15 mouse cellular contexts compared by ENCODE assay signal in genomic region chr2:18956945-18957344, GRCm38 (mm10). TPM values are rescaled to one million over a fixed set of nuclear protein-coding genes. Genes with fewer than 3 reads are reported as not detected.
DNase-seq lines count a peak whose midpoint lies in the region; ATAC-seq and TF ChIP-seq lines count a peak whose summit lies in the region.
"Had no signal": no experiment of that assay in that cellular context is flagged by ENCODE, and none has a peak within 500 bp of the region (broad histone marks: within the 10 kb centered on the region; RNA-seq: fewer than 3 reads in every experiment).

No protein-coding gene starts in this region.

- H3K27me3 ChIP-seq in heart, embryonic 14.5 days (ENCODE audit: control insufficient read depth, insufficient read depth, low read length) = no peaks in the 10 kb centered on the region
- H3K27me3 ChIP-seq in midbrain, embryonic 10.5 days (ENCODE audit: low read depth, poor library complexity, severe bottlenecking) = no peaks in the 10 kb centered on the region
- no peaks in the 10 kb centered on the region for H3K27me3 ChIP-seq in midbrain, postnatal 0 days (ENCODE audit: insufficient read depth, low read length)
- no peaks in the 10 kb centered on the region for H3K27me3 ChIP-seq in liver, embryonic 12.5 days (replicated peaks)
- H3K27me3 ChIP-seq: embryonic facial prominence, embryonic 15.5 days had no signal

- peak overlapping the region; percentile 54 to 56; a peak in 3 of 4 replicates for H3K27ac ChIP-seq in heart, embryonic 14.5 days (replicated peaks in 1 of 2; ENCODE audit: control insufficient read depth in 1 of 2, insufficient read depth in 1 of 2, low read depth in 2 of 2, low read length in 2 of 2)
- H3K27ac ChIP-seq in midbrain, embryonic 10.5 days (replicated peaks) = 0 out of 2 replicates have a peak overlapping the region, but pooled peaks have one; percentile 13
- H3K27ac ChIP-seq in midbrain, postnatal 0 days (ENCODE audit: low read depth, low read length) = no peak overlapping the region
- peak overlapping the region; percentile 59; the same call in 1 of the 2 replicates for H3K27ac ChIP-seq in liver, embryonic 12.5 days
- H3K27ac ChIP-seq: embryonic facial prominence, embryonic 15.5 days had no signal

- no peaks in the 10 kb centered on the region for H3K36me3 ChIP-seq in heart, embryonic 14.5 days (ENCODE audit: control insufficient read depth, insufficient read depth, low read length)
- no peaks in the 10 kb centered on the region for H3K36me3 ChIP-seq in midbrain, embryonic 10.5 days
- no peaks in the 10 kb centered on the region for H3K36me3 ChIP-seq in midbrain, postnatal 0 days (ENCODE audit: insufficient read depth, low read length)
- no peaks in the 10 kb centered on the region for H3K36me3 ChIP-seq in liver, embryonic 12.5 days
- H3K36me3 ChIP-seq: embryonic facial prominence, embryonic 15.5 days had no signal

- no peaks in the 10 kb centered on the region for H3K9me3 ChIP-seq in heart, embryonic 14.5 days (ENCODE audit: control insufficient read depth, low read length)
- no peaks in the 10 kb centered on the region for H3K9me3 ChIP-seq in midbrain, embryonic 10.5 days (replicated peaks)
- no peaks in the 10 kb centered on the region for H3K9me3 ChIP-seq in midbrain, postnatal 0 days (ENCODE audit: low read length)
- no peaks in the 10 kb centered on the region for H3K9me3 ChIP-seq in liver, embryonic 12.5 days (replicated peaks)
- H3K9me3 ChIP-seq: embryonic facial prominence, embryonic 15.5 days had no signal

- no peak for DNase-seq in heart, postnatal 10 days
- no peak for DNase-seq in midbrain, embryonic 10.5 days (ENCODE audit: low spot score)
- no peak for DNase-seq in midbrain, postnatal 0 days (ENCODE audit: low spot score)
- DNase-seq in gastrocnemius, postnatal 36 days = no peak
- no peak for DNase-seq in embryo, embryonic 10.5 days (ENCODE audit: low spot score)
- DNase-seq: adrenal gland, postnatal 36 days; cerebellum, postnatal 10 days; embryo, embryonic 11 days; kidney, adult 9 months; right cerebral cortex, postnatal 25 days had no signal

- ATAC-seq in heart, embryonic 14.5 days (ENCODE audit: insufficient number of reproducible peaks, insufficient read depth, low FRiP score, low read depth) = 0 out of 2 replicates have a peak, but pooled peaks have one; percentile 15
- no peak for ATAC-seq in midbrain, postnatal 0 days (ENCODE audit: low FRiP score)
- ATAC-seq in liver, embryonic 12.5 days = peak; percentile 13

- peaks cover 19 to 38% of the 10 kb centered on the region in 2 experiments for H3K4me1 ChIP-seq in heart, embryonic 14.5 days (ENCODE audit: control insufficient read depth in 2 of 2, insufficient read depth in 2 of 2, low read length in 2 of 2)
- peaks cover 31% of the 10 kb centered on the region for H3K4me1 ChIP-seq in midbrain, embryonic 10.5 days
- no peaks in the 10 kb centered on the region for H3K4me1 ChIP-seq in midbrain, postnatal 0 days (ENCODE audit: insufficient read depth, low read length)
- H3K4me1 ChIP-seq in liver, embryonic 12.5 days = peaks cover 99% of the 10 kb centered on the region

- 6% methylated on average over 7 of the region's 7 CpGs for WGBS in heart, embryonic 14.5 days
- 68% methylated on average over 7 of the region's 7 CpGs for WGBS in midbrain, embryonic 10.5 days
- 49% methylated on average over 7 of the region's 7 CpGs for WGBS in midbrain, postnatal 0 days
- WGBS in liver, embryonic 12.5 days (ENCODE audit: insufficient replicate concordance) = 14% methylated on average over 7 of the region's 7 CpGs

- peak overlapping the region; percentile 54 for H3K4me2 ChIP-seq in heart, embryonic 14.5 days (ENCODE audit: low read length)
- no peak overlapping the region for H3K4me2 ChIP-seq in midbrain, postnatal 0 days (ENCODE audit: low read depth, low read length, poor library complexity, severe bottlenecking)
- peak overlapping the region; percentile 30 for H3K4me2 ChIP-seq in liver, embryonic 12.5 days
- H3K4me2 ChIP-seq: embryonic facial prominence, embryonic 15.5 days; midbrain, embryonic 11.5 days had no signal

- intact Hi-C loops in heart, postnatal 10 days (cut with DNase I) = no loop called here
- intact Hi-C loops in gastrocnemius, postnatal 36 days (cut with DNase I) = no loop called here

- TF ChIP-seq CTCF in midbrain, postnatal 0 days (IDR thresholded peaks at IDR 0.05) = no peak

- H3K9ac ChIP-seq in heart, embryonic 14.5 days (ENCODE audit: low read length) = no peak overlapping the region
- H3K9ac ChIP-seq in midbrain, postnatal 0 days (replicated peaks; ENCODE audit: low read length, poor library complexity, severe bottlenecking) = no peak overlapping the region
- H3K9ac ChIP-seq in liver, embryonic 12.5 days = peak overlapping the region; percentile 22; the same call in 1 of the 2 replicates
- H3K9ac ChIP-seq: embryonic facial prominence, embryonic 15.5 days had no signal

- H3K4me3 ChIP-seq in heart, embryonic 14.5 days (ENCODE audit: control insufficient read depth in 1 of 2, insufficient read depth in 1 of 2, low read depth in 1 of 2, low read length in 2 of 2) = 0 out of 4 replicates have a peak overlapping the region, but pooled peaks of 1 of the 2 experiments have one; percentile 0
- no peak overlapping the region for H3K4me3 ChIP-seq in midbrain, embryonic 10.5 days
- no peak overlapping the region for H3K4me3 ChIP-seq in midbrain, postnatal 0 days (ENCODE audit: low read depth, low read length)
- H3K4me3 ChIP-seq in liver, embryonic 12.5 days = no peak overlapping the region
- H3K4me3 ChIP-seq: embryonic facial prominence, embryonic 15.5 days had no signal

RNA-seq across cellular contexts. Expression of gene Pip4k2a, which starts 41.0 kb away (rescaled TPM):
- polyA plus RNA-seq in heart, embryonic 14.5 days (2014; fragmentation: Nextera tagmentation; extraction: Ambion mirVana) = 7.4 TPM in 2 replicates
- 10 to 100 TPM in 1 of 2 experiments, 1 to 10 TPM in 1; 8.7 to 10.9 TPM for total RNA-seq in heart, postnatal 10 days (2021)
- 7.7 and 7.9 TPM in 2 replicates for polyA plus RNA-seq in midbrain, embryonic 10.5 days (2016; fragmentation: Nextera tagmentation; extraction: Ambion mirVana)
- total RNA-seq in midbrain, postnatal 0 days (2014; rRNA removed) = 7.1 and 8.4 TPM in 2 replicates
- 6.8 and 8.1 TPM in 2 replicates for polyA plus RNA-seq in midbrain, postnatal 0 days (2015; fragmentation: Nextera tagmentation; extraction: Ambion mirVana)
- 26.2 and 26.4 TPM in 2 replicates for polyA plus RNA-seq in liver, embryonic 12.5 days (2016; fragmentation: Nextera tagmentation; extraction: Ambion mirVana)
- total RNA-seq in gastrocnemius, postnatal 36 days (2021) = 1 to 10 TPM; 3.6 to 4.8 TPM

RNA-seq across cellular contexts. Expression of gene 4930426L09Rik, which starts 41.2 kb away (rescaled TPM):
- polyA plus RNA-seq in heart, embryonic 14.5 days (2014; fragmentation: Nextera tagmentation; extraction: Ambion mirVana) = 0.31 and 0.36 TPM in 2 replicates
- under 1 TPM; 0.22 to 0.53 TPM for total RNA-seq in heart, postnatal 10 days (2021)
- polyA plus RNA-seq in midbrain, embryonic 10.5 days (2016; fragmentation: Nextera tagmentation; extraction: Ambion mirVana) = 0.16 and 0.41 TPM in 2 replicates
- 0.61 and 1.1 TPM in 2 replicates for total RNA-seq in midbrain, postnatal 0 days (2014; rRNA removed)
- 0.40 and 0.41 TPM in 2 replicates for polyA plus RNA-seq in midbrain, postnatal 0 days (2015; fragmentation: Nextera tagmentation; extraction: Ambion mirVana)
- 0.29 and 0.30 TPM in 2 replicates for polyA plus RNA-seq in liver, embryonic 12.5 days (2016; fragmentation: Nextera tagmentation; extraction: Ambion mirVana)
- not detected for total RNA-seq in gastrocnemius, postnatal 36 days (2021)
- total RNA-seq: gastrocnemius, adult 8-10 months had no signal
